Mouse (Mus musculus): ENCODE measurements at regions not wholly inside any gene's neighbourhood (a gene's known extent, or its start where the extent isn't known, plus 50 kb on each side); places are given as distances from the start of the nearest gene placed in this dataset.

DNA sequence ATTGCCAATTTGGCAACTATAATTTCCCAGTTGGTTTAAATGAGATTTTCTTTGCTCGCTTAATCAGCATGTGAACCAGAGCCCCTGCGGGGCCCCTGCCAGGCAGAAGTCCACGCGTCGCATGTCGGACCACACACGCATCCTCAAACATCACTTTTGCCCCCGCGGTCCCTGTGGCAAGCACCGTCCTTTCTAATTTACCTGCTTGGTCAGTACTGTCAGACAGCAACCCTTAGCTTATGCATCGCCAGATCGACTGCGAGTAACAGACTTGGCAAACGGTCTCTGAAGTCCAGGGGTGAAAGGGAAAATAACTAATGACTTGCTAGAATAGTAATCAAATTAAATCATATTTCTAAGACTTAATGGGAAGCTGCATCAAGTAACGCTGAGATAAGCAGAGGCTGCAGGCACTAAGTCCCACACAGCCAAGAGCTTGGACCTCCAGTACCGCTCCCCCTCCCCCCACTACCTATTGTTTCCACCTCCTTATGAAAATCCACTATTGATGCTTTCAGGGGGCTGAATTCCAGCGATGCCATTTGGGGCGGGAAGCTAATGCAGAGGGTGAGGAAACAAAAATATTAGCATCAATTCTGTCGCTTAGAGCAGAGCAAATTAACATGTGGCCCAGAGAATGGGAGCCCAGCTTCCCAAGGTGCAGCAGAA lies 142.0 kb upstream of the Cntnap4 start:
- no peak for TF ChIP-seq CTCF (IDR thresholded peaks at IDR 0.05; ENCODE audit: borderline replicate concordance, insufficient read depth, low read length)
- TF ChIP-seq POLR2A (IDR thresholded peaks at IDR 0.05; ENCODE audit: low read depth, low read length) = no peak
